Mouse (Mus musculus) stomach, postnatal 0 days (tissue): ENCODE measurements around the gene Abi3bp.

ENCODE experiments used
- CTCF ChIP-seq: IDR thresholded peaks from 2 replicates; pipeline ENCODE4 v1.5.1; 2016; ENCODE audit warnings: antibody characterized with exemption, low read depth, mild to moderate bottlenecking, moderate library complexity
- EP300 ChIP-seq: optimal IDR thresholded peaks from 2 replicates; pipeline ENCODE3; 2016; ENCODE audit warnings: antibody characterized with exemption

- TF ChIP-seq CTCF (no peak), EP300 (no peak)
Measured at GRCm38 (mm10) chr16:56526482-56526881, 48.8 kb downstream of the Abi3bp start.
